Mouse (Mus musculus) gastrocnemius, postnatal 4 days (tissue): ENCODE measurements at regions not wholly inside any gene's neighbourhood (a gene's known extent, or its start where the extent isn't known, plus 50 kb on each side); places are given as distances from the start of the nearest gene placed in this dataset.
"Not testable (repeated sequence)": the region's sequence is repeated elsewhere in the genome, so short reads cannot be mapped to it uniquely, and the experiment has no call there.

Experiments used
- DNase-seq, 2 experiments: peaks; one replicate each; pipeline ENCODE4 v3.0.0; 2021 to 2022; ENCODE audit warnings: low spot score in 2 of 2, mixed read lengths in 2 of 2

DNA sequence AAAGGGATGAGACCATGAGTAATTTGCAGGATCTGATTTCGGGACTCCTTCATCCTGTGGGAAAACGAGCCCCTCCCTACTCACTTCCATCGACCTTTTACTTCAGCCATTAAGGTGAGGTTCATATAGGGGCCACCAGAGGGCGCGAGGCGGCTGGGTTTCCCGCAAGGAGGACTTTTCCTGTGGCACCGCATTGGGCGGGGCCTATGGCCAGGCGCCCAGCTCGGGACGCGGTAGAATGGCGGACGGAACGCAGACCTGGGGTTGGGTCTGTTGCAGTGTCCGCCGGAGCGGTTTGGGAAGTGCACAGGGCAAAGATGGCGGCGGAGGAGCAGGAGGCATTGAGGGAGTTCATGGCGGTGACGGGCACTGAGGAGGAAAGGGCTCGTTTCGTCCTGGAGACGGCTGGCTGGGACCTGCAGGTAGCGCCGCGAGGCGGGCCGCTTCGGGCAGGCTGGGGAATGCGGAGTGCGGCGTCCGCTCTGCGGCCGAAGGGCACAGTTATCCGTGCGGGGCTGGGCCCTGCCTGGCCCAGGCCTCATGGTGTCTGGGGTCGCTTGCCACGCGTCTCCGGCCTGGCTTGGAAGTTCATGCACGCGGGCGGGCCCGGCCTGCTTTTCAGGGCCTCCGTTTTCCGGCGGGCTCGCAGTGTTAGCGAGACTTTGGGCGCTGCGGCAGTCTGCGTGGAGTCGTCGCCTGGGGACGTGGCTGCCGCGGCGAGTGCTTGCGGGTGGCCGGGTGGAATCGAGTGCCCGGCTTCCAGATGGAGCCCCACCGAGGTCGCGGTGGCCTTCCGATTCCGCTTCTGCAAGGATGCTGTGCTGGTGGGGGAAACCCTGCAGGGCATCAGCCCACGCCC is 219.1 kb downstream of the Gm31371 start:
- DNase-seq: peak; percentile 100

DNA sequence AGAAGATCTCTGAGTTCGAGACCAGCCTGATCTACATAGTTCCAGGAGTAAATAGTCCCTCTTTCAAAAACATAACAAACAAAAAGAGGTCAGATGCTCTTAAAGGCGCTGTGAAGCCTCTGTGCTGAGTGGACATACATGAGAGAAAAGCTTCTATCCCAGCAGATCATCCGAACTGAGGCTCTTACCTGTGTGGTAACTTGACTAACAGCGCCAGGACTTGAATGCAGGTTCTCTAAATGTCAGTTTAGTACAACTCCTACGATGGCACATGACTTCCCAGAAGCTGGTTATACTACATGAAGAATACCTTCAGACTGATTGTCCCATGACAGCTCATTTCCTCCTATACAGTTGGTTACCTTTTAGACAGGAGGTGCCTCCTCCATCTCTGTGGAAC is 220.4 kb downstream of the Gm31371 start:
- not testable (repeated sequence) for DNase-seq

GRCm38 (mm10) chr8:20135626-20136025 is 227.4 kb downstream of the Gm15319 start:
- not testable (repeated sequence) for DNase-seq

DNA sequence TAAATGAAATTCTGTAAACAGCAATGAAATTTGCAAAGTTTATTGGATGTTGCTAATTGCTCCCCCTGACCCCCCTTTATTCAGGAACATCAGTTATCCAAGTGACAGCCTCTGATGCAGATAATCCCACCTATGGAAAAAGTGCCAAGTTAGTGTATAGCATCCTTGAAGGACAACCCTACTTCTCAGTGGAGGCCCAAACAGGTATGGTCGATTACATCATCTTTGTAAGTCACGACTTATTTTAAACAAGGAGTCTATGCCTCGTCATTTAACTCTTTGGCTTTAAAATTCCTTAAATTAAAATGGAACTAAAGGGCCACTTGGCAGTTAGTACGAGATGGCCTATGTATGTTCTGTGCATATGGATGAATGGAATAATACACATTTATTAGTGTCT is 217.6 kb downstream of the Gm15319 start:
- DNase-seq: peak in 1 of 2 experiments; percentile 6

DNA sequence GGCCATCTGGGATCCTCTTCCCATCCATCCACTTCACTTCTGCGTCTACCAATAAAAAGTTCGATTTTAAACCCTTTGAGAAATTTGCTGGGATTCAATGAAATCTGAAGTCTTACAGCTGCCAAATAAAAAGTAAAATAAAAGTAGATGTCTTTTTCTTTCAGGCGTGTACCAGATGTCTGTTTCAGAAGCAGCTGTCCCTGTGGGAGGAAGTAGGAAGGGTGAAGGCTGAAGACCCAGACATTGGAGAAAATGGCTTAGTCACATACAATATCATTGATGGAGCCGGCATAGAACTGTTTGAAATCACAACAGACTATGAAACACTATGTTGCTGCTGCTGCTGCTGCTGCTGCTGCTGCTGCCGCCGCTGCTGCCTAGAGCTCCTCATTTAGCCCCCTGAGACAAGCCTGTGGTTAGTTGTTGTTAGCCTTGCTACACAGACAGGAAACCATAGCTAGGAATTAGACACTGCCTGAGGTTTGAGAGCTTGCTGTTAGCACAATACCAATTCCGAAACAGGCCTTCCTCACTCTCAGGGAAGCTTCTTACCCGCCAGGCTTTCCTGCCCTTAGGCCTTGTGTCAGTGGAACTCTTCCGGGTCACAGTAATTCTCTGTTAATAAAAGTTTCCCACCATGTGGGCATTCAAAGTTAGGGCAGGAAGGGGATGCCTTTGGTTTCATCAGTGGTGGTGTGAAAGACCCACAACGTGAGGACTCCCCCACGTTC is 211.5 kb downstream of the Gm15319 start:
- not testable (repeated sequence) for DNase-seq

GRCm38 (mm10) chr8:20154091-20154490 is 208.9 kb downstream of the Gm15319 start:
- DNase-seq: peak in 1 of 2 experiments; percentile 7
